Mouse (Mus musculus): Measurements from ENCODE around the gene Gabra4. TPM values are rescaled to one million over a fixed set of nuclear protein-coding genes. Genes with fewer than 3 reads are reported as not detected.

Gabra4 gene
- 0.14 and 0.20 TPM in 2 replicates for polyA plus RNA-seq (2012; rRNA removed)

DNA sequence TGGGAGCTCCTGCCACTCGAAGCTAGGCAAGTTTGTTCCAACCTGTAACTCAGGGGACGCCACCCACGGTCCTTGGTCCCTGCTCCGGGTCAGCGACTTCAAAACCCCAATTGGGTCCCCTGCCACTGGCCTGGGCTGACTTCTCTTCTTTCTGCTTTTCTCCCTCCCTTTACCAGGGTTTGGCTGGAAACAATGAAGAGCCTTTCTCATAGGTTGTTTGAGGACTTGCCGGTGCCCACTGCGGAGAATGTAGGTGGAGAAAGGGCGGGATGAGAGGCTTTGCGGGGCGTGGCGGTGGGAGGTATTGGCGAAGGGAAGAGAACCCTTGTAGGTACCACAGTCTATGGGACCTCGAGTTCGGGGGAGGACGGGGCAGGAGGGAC lies at the start of gene Gabra4:
TSS of gene Gabra4 (minus strand) at position 194 of the 383 bp plus-strand sequence.
- no peaks in the 10 kb centered on the region for H3K27me3 ChIP-seq (ENCODE audit: control insufficient read depth, insufficient read depth, low read length)
- no peak within 1 kb of the TSS for H3K27ac ChIP-seq (ENCODE audit: control insufficient read depth, insufficient read depth, low read depth, low read length)
- H3K4me1 ChIP-seq (ENCODE audit: control insufficient read depth, insufficient read depth, low read length) = peaks cover 4% of the 10 kb centered on the region; the same call in 1 of the 2 replicates
- TF ChIP-seq POLR2A (IDR thresholded peaks at IDR 0.05; ENCODE audit: control insufficient read depth, low read depth, low read length) = no peak
- no peak for TF ChIP-seq CTCF (IDR thresholded peaks at IDR 0.05; ENCODE audit: control insufficient read depth, insufficient read depth, insufficient replicate concordance, low read depth, low read length)
- peak within 1 kb of the TSS; percentile 72 for H3K4me3 ChIP-seq (ENCODE audit: control insufficient read depth, low read depth, low read length)
- no peaks in the 10 kb centered on the region for H3K36me3 ChIP-seq (ENCODE audit: control insufficient read depth, insufficient read depth, low read length)

DNA sequence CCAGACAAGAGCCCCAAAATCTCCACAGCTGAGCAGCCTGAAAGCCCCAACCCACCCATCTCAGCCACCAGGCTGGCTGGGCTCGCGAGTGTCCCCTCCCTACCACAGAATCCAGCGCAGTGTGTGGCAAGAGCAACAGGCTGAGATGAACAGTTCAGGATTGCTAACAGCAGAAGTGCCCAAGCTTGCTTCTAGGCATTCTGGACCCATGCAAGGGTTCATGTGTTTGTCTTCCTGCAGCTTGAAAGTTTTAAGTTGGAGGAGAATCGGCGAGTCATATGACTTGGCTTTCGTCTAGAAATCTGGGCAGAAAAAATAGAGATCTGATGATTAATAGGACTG lies 43.1 kb upstream of the Gabra4 start:
- H3K27ac ChIP-seq (ENCODE audit: control insufficient read depth, insufficient read depth, low read depth, low read length) = no peak overlapping the region
- H3K36me3 ChIP-seq (ENCODE audit: control insufficient read depth, insufficient read depth, low read length) = no peaks in the 10 kb centered on the region
- peak overlapping the region; percentile 68 for H3K4me3 ChIP-seq (ENCODE audit: control insufficient read depth, low read depth, low read length)
- no peaks in the 10 kb centered on the region; the same call in 1 of the 2 replicates for H3K27me3 ChIP-seq (ENCODE audit: control insufficient read depth, insufficient read depth, low read length)
- peaks cover 7% of the 10 kb centered on the region for H3K4me1 ChIP-seq (ENCODE audit: control insufficient read depth, insufficient read depth, low read length)
- TF ChIP-seq CTCF (IDR thresholded peaks at IDR 0.05; ENCODE audit: control insufficient read depth, insufficient read depth, insufficient replicate concordance, low read depth, low read length) (no peak), POLR2A (IDR thresholded peaks at IDR 0.05; ENCODE audit: control insufficient read depth, low read depth, low read length) (no peak)

DNA sequence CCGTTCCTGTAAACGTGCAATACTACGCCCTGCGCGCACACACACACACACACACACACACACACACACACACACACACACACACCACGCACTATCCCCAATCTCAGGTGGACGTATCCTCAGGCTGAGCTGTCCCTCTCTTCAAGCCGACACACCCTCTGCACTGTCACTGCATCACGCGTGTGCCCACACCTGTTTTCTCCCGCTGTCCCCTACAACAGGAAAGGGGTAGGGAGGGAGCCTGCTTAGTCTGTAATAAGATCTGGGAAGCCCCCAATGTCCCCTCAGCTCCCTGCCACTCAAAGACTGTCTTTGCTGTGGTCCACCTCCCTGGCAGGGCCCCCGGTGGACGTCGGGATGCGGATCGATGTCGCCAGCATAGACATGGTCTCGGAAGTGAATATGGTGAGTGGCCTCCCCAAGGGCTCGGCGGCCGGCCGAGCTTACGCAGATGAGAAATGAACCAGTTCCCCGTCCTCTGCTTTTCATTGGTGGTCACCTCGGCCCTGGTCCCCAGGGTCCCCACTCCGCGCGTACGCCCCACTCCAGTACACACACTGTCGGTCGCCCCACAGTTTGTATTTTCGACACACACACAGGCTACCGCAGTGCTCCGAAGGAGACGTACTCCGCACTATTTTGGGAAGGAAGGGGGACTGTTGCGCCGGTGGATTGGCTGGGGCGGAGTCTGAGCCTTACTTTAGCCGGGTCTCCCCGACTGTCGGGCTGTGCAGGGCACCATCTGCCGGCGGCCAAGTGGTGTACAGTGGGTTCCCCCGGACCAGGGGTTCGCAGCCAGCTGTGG lies 42.6 kb upstream of the Gabra4 start:
- Histone ChIP-seq H3K4me1 (ENCODE audit: control insufficient read depth, insufficient read depth, low read length) (peaks cover 7% of the 10 kb centered on the region), H3K27me3 (ENCODE audit: control insufficient read depth, insufficient read depth, low read length) (no peaks in the 10 kb centered on the region; the same call in 1 of the 2 replicates), H3K27ac (ENCODE audit: control insufficient read depth, insufficient read depth, low read depth, low read length) (no peak overlapping the region), H3K36me3 (ENCODE audit: control insufficient read depth, insufficient read depth, low read length) (no peaks in the 10 kb centered on the region), H3K4me3 (ENCODE audit: control insufficient read depth, low read depth, low read length) (peak overlapping the region; percentile 68)
- TF ChIP-seq CTCF (IDR thresholded peaks at IDR 0.05; ENCODE audit: control insufficient read depth, insufficient read depth, insufficient replicate concordance, low read depth, low read length) (no peak), POLR2A (IDR thresholded peaks at IDR 0.05; ENCODE audit: control insufficient read depth, low read depth, low read length) (no peak)

DNA sequence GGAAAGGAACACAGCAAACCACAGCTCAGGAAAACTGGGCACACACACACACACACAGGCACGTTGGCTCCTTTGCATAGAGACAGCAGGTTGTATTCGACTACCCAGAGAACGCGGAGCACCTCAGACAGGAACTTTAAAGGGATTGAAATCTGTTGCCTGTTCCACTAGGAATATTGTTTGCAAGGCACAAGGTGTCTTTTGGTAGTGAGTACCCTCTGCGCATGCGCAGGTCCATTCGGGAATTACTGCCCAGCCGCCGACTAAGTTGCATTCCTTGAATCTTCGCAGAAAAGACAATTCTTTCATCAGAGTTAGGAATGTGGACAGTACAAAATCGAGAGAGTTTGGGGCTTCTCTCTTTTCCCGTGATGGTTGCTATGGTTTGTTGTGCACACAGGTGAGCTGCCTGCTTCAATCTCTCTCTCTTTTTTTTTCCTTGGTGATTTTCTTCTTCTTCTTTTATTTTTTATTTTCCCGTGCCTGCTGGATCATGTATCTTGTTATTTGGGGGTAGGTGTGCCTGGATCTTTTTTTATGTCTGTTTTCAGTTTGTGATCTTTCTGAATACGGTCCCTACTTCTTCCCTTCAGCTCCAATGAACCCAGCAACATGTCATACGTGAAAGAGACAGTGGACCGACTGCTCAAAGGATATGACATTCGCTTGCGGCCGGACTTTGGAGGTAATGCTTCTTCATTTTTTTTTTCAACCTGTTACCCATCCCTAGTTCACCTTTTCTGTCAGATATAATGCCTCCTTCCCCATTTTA lies 41.8 kb upstream of the Gabra4 start:
- no peaks in the 10 kb centered on the region for H3K36me3 ChIP-seq (ENCODE audit: control insufficient read depth, insufficient read depth, low read length)
- no peak overlapping the region; the same call in 1 of the 2 replicates for H3K4me3 ChIP-seq (ENCODE audit: control insufficient read depth, low read depth, low read length)
- peaks cover 7% of the 10 kb centered on the region for H3K4me1 ChIP-seq (ENCODE audit: control insufficient read depth, insufficient read depth, low read length)
- no peaks in the 10 kb centered on the region; the same call in 1 of the 2 replicates for H3K27me3 ChIP-seq (ENCODE audit: control insufficient read depth, insufficient read depth, low read length)
- TF ChIP-seq CTCF (IDR thresholded peaks at IDR 0.05; ENCODE audit: control insufficient read depth, insufficient read depth, insufficient replicate concordance, low read depth, low read length) = no peak
- no peak overlapping the region for H3K27ac ChIP-seq (ENCODE audit: control insufficient read depth, insufficient read depth, low read depth, low read length)

DNA sequence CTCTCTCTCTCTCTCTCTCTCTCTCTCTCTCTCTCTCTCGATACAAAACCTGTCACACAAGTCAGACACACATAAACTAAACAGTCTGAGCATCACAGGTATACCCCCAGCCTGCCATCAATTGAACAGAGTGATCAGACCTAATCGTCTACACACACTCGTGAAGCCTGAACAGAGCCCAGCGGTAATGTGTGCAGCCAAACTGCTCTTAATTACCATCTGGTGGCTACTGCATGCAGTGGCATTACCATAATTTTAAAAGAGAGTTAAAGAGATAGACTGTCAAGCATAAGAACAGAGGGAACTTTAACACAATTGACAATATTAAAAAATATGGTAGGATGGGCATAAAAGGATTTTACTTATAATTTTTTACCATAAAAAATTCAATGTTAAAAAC lies 7.5 kb upstream of the Gabra4 start:
- H3K27me3 ChIP-seq (ENCODE audit: control insufficient read depth, insufficient read depth, low read length) = no peaks in the 10 kb centered on the region
- H3K4me3 ChIP-seq (ENCODE audit: control insufficient read depth, low read depth, low read length) = no peak overlapping the region
- no peaks in the 10 kb centered on the region for H3K36me3 ChIP-seq (ENCODE audit: control insufficient read depth, insufficient read depth, low read length)
- no peak overlapping the region for H3K27ac ChIP-seq (ENCODE audit: control insufficient read depth, insufficient read depth, low read depth, low read length)
- TF ChIP-seq CTCF (IDR thresholded peaks at IDR 0.05; ENCODE audit: control insufficient read depth, insufficient read depth, insufficient replicate concordance, low read depth, low read length) (no peak), POLR2A (IDR thresholded peaks at IDR 0.05; ENCODE audit: control insufficient read depth, low read depth, low read length) (no peak)
- no peaks in the 10 kb centered on the region for H3K4me1 ChIP-seq (ENCODE audit: control insufficient read depth, insufficient read depth, low read length)

DNA sequence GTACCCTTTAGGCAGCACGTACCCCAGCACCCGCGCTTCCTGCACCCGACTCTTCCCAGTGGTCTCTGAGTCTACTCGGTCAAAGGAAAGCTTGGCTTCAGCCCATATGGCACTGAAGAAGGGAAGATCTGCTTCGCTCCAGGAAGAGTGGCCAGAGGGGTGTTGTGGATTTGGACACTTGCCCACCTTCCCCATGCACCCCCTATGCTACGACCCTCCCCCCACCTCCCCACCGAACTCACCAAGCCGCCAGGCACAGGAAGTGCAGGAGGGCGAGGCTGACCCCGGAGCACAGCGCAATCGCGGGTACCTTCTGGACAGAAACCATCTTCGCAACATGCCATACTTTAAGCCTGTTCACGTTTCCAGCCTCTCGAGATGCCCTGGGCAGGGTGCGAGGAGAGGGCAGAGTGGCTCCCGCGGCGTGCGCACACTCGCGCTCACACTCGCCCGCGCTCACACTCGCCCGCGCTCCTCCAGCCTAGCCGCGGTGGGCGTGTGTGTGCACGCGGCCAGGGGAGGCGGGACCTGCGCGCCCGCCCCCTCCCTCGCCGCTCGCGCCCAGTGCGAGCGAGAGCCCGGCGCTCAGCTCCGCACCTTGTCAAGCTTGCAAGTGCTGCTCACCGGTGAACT lies 510 bp downstream of the Gabra4 start, which contains the start of gene Gabrb1:
TSS of gene Gabrb1 (plus strand) at position 632 of the 633 bp plus-strand sequence.
- H3K4me3 ChIP-seq (ENCODE audit: control insufficient read depth, low read depth, low read length) = peak within 1 kb of the TSS; percentile 72
- no peak within 1 kb of the TSS for H3K27ac ChIP-seq (ENCODE audit: control insufficient read depth, insufficient read depth, low read depth, low read length)
- peaks cover 4% of the 10 kb centered on the region; the same call in 1 of the 2 replicates for H3K4me1 ChIP-seq (ENCODE audit: control insufficient read depth, insufficient read depth, low read length)
- no peak for TF ChIP-seq CTCF (IDR thresholded peaks at IDR 0.05; ENCODE audit: control insufficient read depth, insufficient read depth, insufficient replicate concordance, low read depth, low read length)
- H3K36me3 ChIP-seq (ENCODE audit: control insufficient read depth, insufficient read depth, low read length) = no peaks in the 10 kb centered on the region
- no peaks in the 10 kb centered on the region for H3K27me3 ChIP-seq (ENCODE audit: control insufficient read depth, insufficient read depth, low read length)

DNA sequence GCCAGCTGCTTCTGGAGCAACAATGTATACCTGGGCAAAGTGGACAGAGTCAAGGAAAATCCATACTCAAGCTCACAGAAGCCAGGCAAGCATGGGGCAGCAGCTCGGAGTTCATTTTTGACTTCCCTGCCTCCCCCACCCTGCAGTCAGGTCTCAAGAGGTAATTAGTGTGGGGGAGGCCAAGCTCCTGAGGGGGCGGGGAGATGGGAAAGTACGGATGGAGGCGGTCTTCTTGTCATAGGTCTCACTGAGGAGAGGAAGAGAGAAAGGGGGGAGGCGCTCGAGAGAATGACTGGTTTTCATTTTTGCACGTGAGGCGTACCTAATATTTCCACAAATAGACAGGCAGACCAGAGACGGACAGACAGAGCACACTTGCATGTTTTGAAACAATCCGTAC lies 1.3 kb downstream of the Gabra4 start:
- H3K4me3 ChIP-seq (ENCODE audit: control insufficient read depth, low read depth, low read length) = no peak overlapping the region
- no peak overlapping the region for H3K27ac ChIP-seq (ENCODE audit: control insufficient read depth, insufficient read depth, low read depth, low read length)
- H3K27me3 ChIP-seq (ENCODE audit: control insufficient read depth, insufficient read depth, low read length) = no peaks in the 10 kb centered on the region
- no peaks in the 10 kb centered on the region for H3K36me3 ChIP-seq (ENCODE audit: control insufficient read depth, insufficient read depth, low read length)
- peaks cover 4% of the 10 kb centered on the region; the same call in 1 of the 2 replicates for H3K4me1 ChIP-seq (ENCODE audit: control insufficient read depth, insufficient read depth, low read length)
- TF ChIP-seq POLR2A (IDR thresholded peaks at IDR 0.05; ENCODE audit: control insufficient read depth, low read depth, low read length) (no peak), CTCF (IDR thresholded peaks at IDR 0.05; ENCODE audit: control insufficient read depth, insufficient read depth, insufficient replicate concordance, low read depth, low read length) (no peak)

All from testis, adult 2 months (tissue).